Mouse (Mus musculus): ENCODE data around the gene Senp3. TPM values are rescaled to one million over a fixed set of nuclear protein-coding genes. Genes with fewer than 3 reads are reported as not detected.

Senp3 gene
- polyA plus RNA-seq, 1 experiment: 24.6 TPM

DNA sequence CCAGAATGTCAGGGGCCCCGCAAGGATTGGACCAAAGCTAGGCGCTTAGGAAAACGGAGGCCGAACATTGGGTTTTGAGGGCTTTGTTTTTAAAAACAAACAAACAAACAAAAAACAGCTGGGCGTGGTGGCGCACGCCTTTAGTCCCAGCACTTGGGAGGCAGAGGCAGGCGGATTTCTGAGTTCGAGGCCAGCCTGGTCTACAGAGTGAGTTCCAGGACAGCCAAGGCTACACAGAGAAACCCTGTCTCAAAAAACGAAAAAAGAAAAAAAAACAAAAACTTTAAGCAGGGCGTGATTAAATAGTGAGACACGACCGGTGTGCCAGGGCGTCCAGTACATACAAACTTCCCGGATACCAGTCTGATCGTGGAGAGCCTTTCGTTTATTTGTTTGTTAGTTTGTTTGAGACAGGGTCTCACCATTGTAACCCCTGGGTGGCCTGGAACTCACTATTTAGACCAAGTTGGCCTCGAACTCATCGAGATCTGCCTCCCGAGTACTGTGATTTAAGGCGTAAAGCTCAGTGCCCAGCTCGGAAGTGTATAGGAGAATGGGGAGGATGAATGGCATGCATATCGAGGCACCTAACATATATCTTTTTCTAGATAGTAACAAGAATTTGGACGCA is 440 bp upstream of the Senp3 start:
- peak overlapping the region; percentile 86 for H3K27ac ChIP-seq (ENCODE audit: insufficient read depth, low read depth, low read length)
- TF ChIP-seq CTCF (IDR thresholded peaks at IDR 0.05; ENCODE audit: extremely low read depth, insufficient read length, insufficient replicate concordance, low read depth, low read length): no peak
- TF ChIP-seq POLR2A (IDR thresholded peaks at IDR 0.05; ENCODE audit: low read depth, low read length): no peak
- H3K4me3 ChIP-seq (ENCODE audit: low read depth, low read length): peak overlapping the region; percentile 89
- H3K4me1 ChIP-seq (ENCODE audit: control insufficient read depth, insufficient read depth, insufficient read length, low read length): peaks cover 12% of the 10 kb centered on the region
- peaks cover 20% of the 10 kb centered on the region for H3K36me3 ChIP-seq (ENCODE audit: control insufficient read depth, insufficient read depth, low read length)
- no peaks in the 10 kb centered on the region for H3K27me3 ChIP-seq (ENCODE audit: control insufficient read depth, insufficient read depth, low read length)
- WGBS: 12% methylated on average over 24 of the region's 24 CpGs

DNA sequence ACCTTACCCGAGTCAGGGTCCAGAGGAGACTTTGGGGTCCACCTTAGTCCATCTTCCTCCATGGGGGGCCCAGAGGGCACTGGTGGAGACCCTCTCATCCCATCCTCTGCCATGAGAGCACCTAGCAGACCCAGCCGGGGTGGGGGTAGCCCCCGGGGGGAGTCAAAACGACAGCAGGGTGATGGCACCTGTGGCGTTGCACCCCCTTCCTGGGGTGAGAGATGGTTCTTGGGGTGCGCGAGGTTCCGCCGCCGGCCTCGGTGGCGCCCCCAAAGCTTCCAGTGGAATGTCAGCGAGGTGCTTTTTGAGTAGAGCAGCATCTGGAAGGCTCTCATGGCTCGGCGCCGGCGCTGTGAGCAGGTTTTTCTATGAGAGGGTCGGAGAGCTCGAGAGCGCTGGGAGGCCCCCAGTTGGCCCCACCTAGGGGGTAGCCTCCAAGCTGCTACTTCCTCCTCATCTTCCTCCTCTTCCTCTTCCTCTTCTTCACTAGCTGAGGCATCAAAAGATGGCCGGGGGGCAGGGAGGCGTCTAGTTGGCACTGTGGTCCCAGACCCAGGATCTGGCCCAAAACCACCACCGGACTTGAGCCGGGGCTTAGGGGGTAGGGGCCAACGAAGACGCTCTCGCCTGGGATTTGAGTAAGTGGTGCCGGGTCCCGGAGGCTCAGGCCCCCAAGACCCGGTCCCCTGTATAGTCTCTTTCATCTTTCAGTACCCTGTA is 1.6 kb downstream of the Senp3 start:
- H3K27ac ChIP-seq (ENCODE audit: insufficient read depth, low read depth, low read length): no peak overlapping the region
- H3K4me1 ChIP-seq (ENCODE audit: control insufficient read depth, insufficient read depth, insufficient read length, low read length): peaks cover under 1% of the 10 kb centered on the region
- 89% methylated on average over 30 of the region's 30 CpGs for WGBS
- H3K27me3 ChIP-seq (ENCODE audit: control insufficient read depth, insufficient read depth, low read length): no peaks in the 10 kb centered on the region
- H3K4me3 ChIP-seq (ENCODE audit: low read depth, low read length): no peak overlapping the region
- H3K36me3 ChIP-seq (ENCODE audit: control insufficient read depth, insufficient read depth, low read length): peaks cover 32% of the 10 kb centered on the region
- TF ChIP-seq POLR2A (IDR thresholded peaks at IDR 0.05; ENCODE audit: low read depth, low read length) (no peak), CTCF (IDR thresholded peaks at IDR 0.05; ENCODE audit: extremely low read depth, insufficient read length, insufficient replicate concordance, low read depth, low read length) (no peak)

DNA sequence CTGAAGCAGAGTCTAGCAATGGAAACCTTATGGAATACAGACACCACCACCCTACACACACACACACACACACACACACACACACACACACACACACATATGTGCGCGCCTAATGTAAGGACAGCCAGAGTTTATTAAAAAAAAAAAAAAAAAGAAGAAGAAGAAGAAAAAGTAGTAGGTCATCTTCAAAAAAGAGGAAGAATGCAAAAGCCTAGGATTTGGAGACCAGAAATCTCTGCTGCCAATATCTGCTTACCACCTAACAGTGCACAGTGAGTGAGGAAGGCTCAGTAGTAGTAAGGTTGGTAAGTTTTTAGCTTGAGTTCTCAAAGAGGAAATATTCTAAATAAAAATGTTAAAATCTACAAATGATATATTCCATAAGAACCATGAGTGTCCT is 2.7 kb downstream of the Senp3 start:
- Histone ChIP-seq H3K27me3 (ENCODE audit: control insufficient read depth, insufficient read depth, low read length) (no peaks in the 10 kb centered on the region), H3K36me3 (ENCODE audit: control insufficient read depth, insufficient read depth, low read length) (peaks cover 37% of the 10 kb centered on the region), H3K4me3 (ENCODE audit: low read depth, low read length) (no peak overlapping the region), H3K27ac (ENCODE audit: insufficient read depth, low read depth, low read length) (no peak overlapping the region), H3K4me1 (ENCODE audit: control insufficient read depth, insufficient read depth, insufficient read length, low read length) (no peaks in the 10 kb centered on the region; the same call in 1 of the 2 replicates)
- TF ChIP-seq POLR2A (IDR thresholded peaks at IDR 0.05; ENCODE audit: low read depth, low read length): no peak
- TF ChIP-seq CTCF (IDR thresholded peaks at IDR 0.05; ENCODE audit: extremely low read depth, insufficient read length, insufficient replicate concordance, low read depth, low read length): no peak
- 90% methylated on average over 2 of the region's 2 CpGs for WGBS

DNA sequence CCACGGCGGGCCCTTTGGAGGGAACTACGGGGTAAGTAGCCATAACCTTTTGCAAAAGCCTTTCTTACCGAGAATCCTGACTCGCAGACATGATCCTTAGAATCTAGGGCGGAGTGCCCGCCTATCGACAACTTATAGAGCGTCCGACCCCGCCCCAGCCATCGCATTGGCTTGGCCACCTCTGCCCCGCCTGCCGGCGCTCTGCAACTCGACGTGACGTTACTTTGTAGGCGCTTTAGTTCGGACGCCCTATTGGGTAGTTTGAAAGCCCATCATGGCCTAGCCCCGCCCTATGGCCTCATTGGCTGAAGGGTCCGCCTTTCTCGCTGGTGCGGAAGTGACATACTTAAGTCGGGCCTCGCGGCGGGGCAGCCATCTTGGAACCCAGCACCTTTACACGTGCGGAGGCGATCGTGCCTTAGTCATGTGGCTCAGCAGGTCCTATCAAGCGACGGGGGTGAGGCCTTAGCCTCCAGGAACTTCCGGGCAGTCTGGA is 9.6 kb downstream of the Senp3 start, which contains the start of gene Eif4a1:
TSS of gene Eif4a1 (minus strand) at position 213 of the 496 bp plus-strand sequence.
- Histone ChIP-seq H3K4me1 (ENCODE audit: control insufficient read depth, insufficient read depth, insufficient read length, low read length) (no peaks in the 10 kb centered on the region; the same call in 1 of the 2 replicates), H3K27me3 (ENCODE audit: control insufficient read depth, insufficient read depth, low read length) (no peaks in the 10 kb centered on the region), H3K36me3 (ENCODE audit: control insufficient read depth, insufficient read depth, low read length) (peaks cover 53% of the 10 kb centered on the region), H3K4me3 (ENCODE audit: low read depth, low read length) (peak within 1 kb of the TSS; percentile 87), H3K27ac (ENCODE audit: insufficient read depth, low read depth, low read length) (peak within 1 kb of the TSS; percentile 88)
- TF ChIP-seq CTCF (IDR thresholded peaks at IDR 0.05; ENCODE audit: extremely low read depth, insufficient read length, insufficient replicate concordance, low read depth, low read length): 0 out of 2 replicates have a peak, but pooled peaks have one; percentile 23
- peak; percentile 95 for TF ChIP-seq POLR2A (IDR thresholded peaks at IDR 0.05; ENCODE audit: low read depth, low read length)
- 0% methylated on average over 36 of the region's 36 CpGs for WGBS

DNA sequence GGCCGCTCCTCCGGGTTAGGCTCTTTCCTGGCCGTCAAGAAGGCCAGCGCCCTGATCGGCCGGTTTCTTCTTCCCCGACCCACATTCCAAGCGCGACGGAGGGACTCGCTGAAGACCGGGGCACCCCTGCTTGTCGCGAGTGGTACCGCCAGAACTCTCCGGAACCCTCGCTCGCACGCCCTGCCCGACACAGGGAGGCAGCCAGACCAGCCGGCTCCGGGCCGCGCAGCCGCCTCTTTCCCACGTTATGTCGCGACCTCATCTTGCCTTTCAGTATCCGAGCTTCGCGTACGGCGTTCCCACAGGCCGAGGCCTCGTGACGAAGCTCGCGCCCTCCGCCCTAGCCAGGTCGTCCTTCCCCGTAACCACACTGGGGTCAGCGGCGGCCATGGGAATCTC is 10.2 kb downstream of the Senp3 start:
- Histone ChIP-seq H3K36me3 (ENCODE audit: control insufficient read depth, insufficient read depth, low read length) (peaks cover 52% of the 10 kb centered on the region), H3K4me3 (ENCODE audit: low read depth, low read length) (peak overlapping the region; percentile 87), H3K27ac (ENCODE audit: insufficient read depth, low read depth, low read length) (peak overlapping the region; percentile 88), H3K4me1 (ENCODE audit: control insufficient read depth, insufficient read depth, insufficient read length, low read length) (no peaks in the 10 kb centered on the region; the same call in 1 of the 2 replicates), H3K27me3 (ENCODE audit: control insufficient read depth, insufficient read depth, low read length) (no peaks in the 10 kb centered on the region)
- no peak for TF ChIP-seq POLR2A (IDR thresholded peaks at IDR 0.05; ENCODE audit: low read depth, low read length)
- TF ChIP-seq CTCF (IDR thresholded peaks at IDR 0.05; ENCODE audit: extremely low read depth, insufficient read length, insufficient replicate concordance, low read depth, low read length): no peak
- under 1% methylated on average over 43 of the region's 43 CpGs for WGBS

DNA sequence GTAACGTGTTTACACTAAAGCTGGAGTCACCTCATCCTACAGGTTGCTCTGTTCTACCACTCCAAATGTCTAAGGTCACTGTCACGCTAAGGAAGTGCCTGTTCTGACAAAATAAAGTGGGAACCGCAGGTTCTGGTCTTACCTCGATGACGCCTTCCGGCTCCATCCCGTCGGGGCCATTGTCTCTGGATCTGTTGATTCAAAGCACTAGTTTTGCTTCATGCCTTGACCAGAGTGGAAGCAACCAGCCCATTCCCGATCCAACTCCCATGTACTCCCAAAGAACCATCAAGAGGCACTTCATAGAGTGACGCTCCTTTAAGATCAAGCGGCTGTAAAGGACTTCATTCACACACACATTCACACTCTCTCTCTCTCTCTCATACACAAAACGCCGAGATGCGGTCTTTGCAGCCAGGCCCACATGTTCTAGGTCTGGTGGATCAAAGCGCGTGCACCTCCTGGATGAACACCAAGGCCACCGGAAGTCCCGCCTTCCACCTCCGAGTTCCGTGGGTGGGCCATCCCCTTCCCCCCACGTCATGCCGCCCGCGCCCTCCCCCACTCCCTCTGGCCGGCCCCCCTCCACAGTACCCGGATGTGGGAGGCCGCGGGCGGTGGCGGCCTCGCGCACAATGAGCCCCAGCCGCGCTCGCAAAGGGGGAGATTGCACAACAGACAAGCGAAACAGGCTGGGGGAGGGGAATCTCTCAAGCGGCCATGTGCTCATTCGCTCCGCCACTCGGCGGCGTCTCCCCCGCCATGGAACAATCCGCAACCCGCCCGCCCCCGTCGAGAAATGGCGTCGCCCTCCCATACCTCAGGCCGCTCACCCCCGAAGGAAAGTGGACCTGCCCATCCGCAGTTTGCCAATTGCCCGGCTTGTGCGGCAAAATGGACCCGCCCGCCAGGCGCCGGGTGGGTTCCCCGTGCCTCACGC is 10.8 kb downstream of the Senp3 start:
- H3K27ac ChIP-seq (ENCODE audit: insufficient read depth, low read depth, low read length): peak overlapping the region; percentile 88
- H3K4me3 ChIP-seq (ENCODE audit: low read depth, low read length): peak overlapping the region; percentile 87
- peaks cover 53% of the 10 kb centered on the region for H3K36me3 ChIP-seq (ENCODE audit: control insufficient read depth, insufficient read depth, low read length)
- under 1% methylated on average over 59 of the region's 61 CpGs for WGBS
- peak; percentile 68; the same call in 1 of the 2 replicates for TF ChIP-seq POLR2A (IDR thresholded peaks at IDR 0.05; ENCODE audit: low read depth, low read length)
- no peak for TF ChIP-seq CTCF (IDR thresholded peaks at IDR 0.05; ENCODE audit: extremely low read depth, insufficient read length, insufficient replicate concordance, low read depth, low read length)
- no peaks in the 10 kb centered on the region for H3K27me3 ChIP-seq (ENCODE audit: control insufficient read depth, insufficient read depth, low read length)
- H3K4me1 ChIP-seq (ENCODE audit: control insufficient read depth, insufficient read depth, insufficient read length, low read length): no peaks in the 10 kb centered on the region; the same call in 1 of the 2 replicates
